ENCODE assay signal across 13 mouse cellular contexts in genomic region chr11:106163546-106163945, GRCm38 (mm10). TPM values are rescaled to one million over a fixed set of nuclear protein-coding genes. Genes with fewer than 3 reads are reported as not detected.
DNase-seq lines count a peak whose midpoint lies in the region; ATAC-seq and TF ChIP-seq lines count a peak whose summit lies in the region.
"Had no signal": no experiment of that assay in that cellular context is flagged by ENCODE, and none has a peak within 500 bp of the region (broad histone marks: within the 10 kb centered on the region; RNA-seq: fewer than 3 reads in every experiment).

No protein-coding gene starts in this region.

- DNase-seq in hindbrain, embryonic 10.5 days (ENCODE audit: low spot score) = no peak
- DNase-seq in heart, adult 9 months (ENCODE audit: low spot score in 2 of 2) = peak; percentile 50 to 74
- peak; percentile 49 for DNase-seq in kidney, adult 9 months
- DNase-seq in lung, postnatal 0 days (ENCODE audit: low spot score) = peak; percentile 40
- DNase-seq in adrenal gland, postnatal 25 days = no peak
- no peak for DNase-seq in frontal cortex, postnatal 14 days (ENCODE audit: low spot score in 2 of 2)
- DNase-seq: gastrocnemius, postnatal 36 days; thymus, postnatal 4 days had no signal

- H3K27ac ChIP-seq in hindbrain, embryonic 13.5 days = no peak overlapping the region; the same call in 1 of the 2 replicates
- no peak overlapping the region for H3K27ac ChIP-seq in hindbrain, embryonic 10.5 days
- peak overlapping the region; percentile 66 for H3K27ac ChIP-seq in lung, postnatal 0 days (ENCODE audit: low read length)
- H3K27ac ChIP-seq: left cerebral cortex, adult 2 months had no signal

- ATAC-seq in hindbrain, embryonic 13.5 days (ENCODE audit: low FRiP score) = no peak
- no peak for ATAC-seq in lung, postnatal 0 days
- ATAC-seq in frontal cortex, adult (ENCODE audit: low TSS enrichment) = no peak

- WGBS in hindbrain, embryonic 13.5 days = 90% methylated on average over 4 of the region's 4 CpGs
- 92% methylated on average over 4 of the region's 4 CpGs for WGBS in hindbrain, embryonic 10.5 days
- 52% methylated on average over 4 of the region's 4 CpGs for WGBS in lung, postnatal 0 days

- peak overlapping the region; percentile 19; the same call in 1 of the 2 replicates for H3K9ac ChIP-seq in hindbrain, embryonic 13.5 days
- no peak overlapping the region for H3K9ac ChIP-seq in lung, postnatal 0 days (replicated peaks; ENCODE audit: low read depth)

- TF ChIP-seq EP300 in lung, postnatal 0 days (IDR thresholded peaks at IDR 0.05) = no peak

- peaks cover 53% of the 10 kb centered on the region for H3K36me3 ChIP-seq in hindbrain, embryonic 13.5 days
- H3K36me3 ChIP-seq in hindbrain, embryonic 10.5 days = peaks cover 67% of the 10 kb centered on the region
- peaks cover 5% of the 10 kb centered on the region; the same call in 1 of the 2 replicates for H3K36me3 ChIP-seq in lung, postnatal 0 days (ENCODE audit: insufficient read depth, low read length)

- H3K27me3 ChIP-seq in hindbrain, embryonic 13.5 days = no peaks in the 10 kb centered on the region
- no peaks in the 10 kb centered on the region for H3K27me3 ChIP-seq in hindbrain, embryonic 10.5 days (ENCODE audit: insufficient read depth, poor library complexity, severe bottlenecking)
- H3K27me3 ChIP-seq in lung, postnatal 0 days (replicated peaks; ENCODE audit: insufficient read depth, low read length) = no peaks in the 10 kb centered on the region

- H3K4me3 ChIP-seq in hindbrain, embryonic 13.5 days = no peak overlapping the region
- H3K4me3 ChIP-seq in hindbrain, embryonic 10.5 days = no peak overlapping the region
- H3K4me3 ChIP-seq in lung, postnatal 0 days (ENCODE audit: low read depth, low read length) = no peak overlapping the region
- H3K4me3 ChIP-seq: left cerebral cortex, adult 2 months had no signal

- peaks cover 24% of the 10 kb centered on the region for H3K4me1 ChIP-seq in hindbrain, embryonic 13.5 days (replicated peaks)
- H3K4me1 ChIP-seq in hindbrain, embryonic 10.5 days (replicated peaks) = peaks cover 32% of the 10 kb centered on the region
- peaks cover 13% of the 10 kb centered on the region for H3K4me1 ChIP-seq in lung, postnatal 0 days (ENCODE audit: insufficient read depth, low read depth, low read length)

- H3K4me2 ChIP-seq in hindbrain, embryonic 13.5 days = no peak overlapping the region
- H3K4me2 ChIP-seq in lung, postnatal 0 days (replicated peaks; ENCODE audit: low read depth, low read length) = no peak overlapping the region

- H3K9me3 ChIP-seq in hindbrain, embryonic 13.5 days = no peaks in the 10 kb centered on the region
- H3K9me3 ChIP-seq in hindbrain, embryonic 10.5 days = no peaks in the 10 kb centered on the region
- no peaks in the 10 kb centered on the region for H3K9me3 ChIP-seq in lung, postnatal 0 days (ENCODE audit: low read length)

- no peak for TF ChIP-seq CTCF in lung, postnatal 0 days (IDR thresholded peaks at IDR 0.05)

RNA-seq across cellular contexts. Expression of gene Limd2, which starts 2.9 kb away (rescaled TPM):
- polyA plus RNA-seq in hindbrain, embryonic 13.5 days (2015; fragmentation: Nextera tagmentation; extraction: Ambion mirVana) = 197 and 211 TPM in 2 replicates
- polyA plus RNA-seq in hindbrain, embryonic 10.5 days (2016; fragmentation: Nextera tagmentation; extraction: Ambion mirVana) = 366 and 418 TPM in 2 replicates
- 225 and 226 TPM in 2 replicates for polyA plus RNA-seq in lung, postnatal 0 days (2015; fragmentation: Nextera tagmentation; extraction: Ambion mirVana)
- 10.6 and 16.4 TPM in 2 replicates for total RNA-seq in adrenal gland, postnatal 25 days (2021)

RNA-seq across cellular contexts. Expression of gene Gm10840, which starts 2.9 kb away (rescaled TPM):
- polyA plus RNA-seq in hindbrain, embryonic 13.5 days (2015; fragmentation: Nextera tagmentation; extraction: Ambion mirVana) = not detected in 2 replicates
- 0.67 TPM in 1 of 2 replicates, not detected in the other for polyA plus RNA-seq in hindbrain, embryonic 10.5 days (2016; fragmentation: Nextera tagmentation; extraction: Ambion mirVana)
- not detected in 2 replicates for polyA plus RNA-seq in lung, postnatal 0 days (2015; fragmentation: Nextera tagmentation; extraction: Ambion mirVana)
- not detected in 2 replicates for total RNA-seq in adrenal gland, postnatal 25 days (2021)
- total RNA-seq: adrenal gland, postnatal 36 days; gastrocnemius, postnatal 36 days; left cerebral cortex, adult 2 months had no signal
- polyA plus RNA-seq: cortical plate, adult 2 months had no signal

RNA-seq across cellular contexts. Expression of gene Strada, which starts 38.4 kb away (rescaled TPM):
- 31.2 and 34.2 TPM in 2 replicates for polyA plus RNA-seq in hindbrain, embryonic 13.5 days (2015; fragmentation: Nextera tagmentation; extraction: Ambion mirVana)
- polyA plus RNA-seq in hindbrain, embryonic 10.5 days (2016; fragmentation: Nextera tagmentation; extraction: Ambion mirVana) = 37.8 and 46.0 TPM in 2 replicates
- 14.9 and 15.4 TPM in 2 replicates for polyA plus RNA-seq in lung, postnatal 0 days (2015; fragmentation: Nextera tagmentation; extraction: Ambion mirVana)
- total RNA-seq in adrenal gland, postnatal 25 days (2021) = 9.8 and 19.1 TPM in 2 replicates

RNA-seq across cellular contexts. Expression of gene Ccdc47, which starts 52.6 kb away (rescaled TPM):
- polyA plus RNA-seq in hindbrain, embryonic 13.5 days (2015; fragmentation: Nextera tagmentation; extraction: Ambion mirVana) = 97.0 and 106 TPM in 2 replicates
- polyA plus RNA-seq in hindbrain, embryonic 10.5 days (2016; fragmentation: Nextera tagmentation; extraction: Ambion mirVana) = 57.7 and 69.0 TPM in 2 replicates
- polyA plus RNA-seq in lung, postnatal 0 days (2015; fragmentation: Nextera tagmentation; extraction: Ambion mirVana) = 67.7 and 71.1 TPM in 2 replicates
- total RNA-seq in adrenal gland, postnatal 25 days (2021) = 122 and 172 TPM in 2 replicates

RNA-seq across cellular contexts. Expression of gene Ddx42, which starts 53.2 kb away (rescaled TPM):
- 92.0 and 96.2 TPM in 2 replicates for polyA plus RNA-seq in hindbrain, embryonic 13.5 days (2015; fragmentation: Nextera tagmentation; extraction: Ambion mirVana)
- polyA plus RNA-seq in hindbrain, embryonic 10.5 days (2016; fragmentation: Nextera tagmentation; extraction: Ambion mirVana) = 85.6 and 98.1 TPM in 2 replicates
- 35.3 and 38.4 TPM in 2 replicates for polyA plus RNA-seq in lung, postnatal 0 days (2015; fragmentation: Nextera tagmentation; extraction: Ambion mirVana)
- 57.1 and 64.5 TPM in 2 replicates for total RNA-seq in adrenal gland, postnatal 25 days (2021)

Comparison
In these comparisons a context has a peak if more than half of its experiments do, and no peak if none do; other contexts are left out.
1. DNase-seq: peak in heart, adult 9 months (2 of 2), kidney, adult 9 months (single experiment) and lung, postnatal 0 days (single experiment); none in hindbrain, embryonic 10.5 days (single experiment), adrenal gland, postnatal 25 days (single experiment) and frontal cortex, postnatal 14 days (0 of 2).